Mouse (Mus musculus): ENCODE data around the gene Nceh1. TPM values are rescaled to one million over a fixed set of nuclear protein-coding genes. Genes with fewer than 3 reads are reported as not detected.

Nceh1 gene
- total and polyA plus RNA-seq, 2 experiments: 8.9 to 32.5 TPM

DNA sequence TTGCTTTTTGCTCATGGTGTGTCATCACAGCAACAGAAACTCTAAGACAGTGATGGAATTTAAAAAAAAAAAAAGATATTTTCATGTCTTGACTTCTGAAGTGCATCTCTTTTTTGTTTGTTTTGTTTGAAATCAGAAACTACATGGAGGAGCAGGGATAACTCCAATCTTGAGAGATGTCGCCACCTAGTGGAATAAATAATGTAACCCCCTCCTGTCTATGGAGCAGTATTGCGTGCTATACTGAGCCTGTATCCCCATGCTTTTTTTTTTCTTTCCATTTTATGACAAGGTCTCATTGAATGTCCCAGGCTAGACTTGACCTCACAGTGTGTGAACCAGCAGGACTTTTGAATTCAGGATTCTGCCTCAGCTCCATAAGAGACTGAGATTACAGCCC, 54.5 kb downstream of the Nceh1 start:
- 7% methylated on average over 2 of the region's 2 CpGs for WGBS
- no peak overlapping the region for H3K9ac ChIP-seq (ENCODE audit: low read depth, low read length)
- TF ChIP-seq CTCF (IDR thresholded peaks at IDR 0.05; ENCODE audit: low read depth, low read length) (peak; percentile 60), POLR2A (IDR thresholded peaks at IDR 0.05; ENCODE audit: extremely low read depth, insufficient read depth, low read length) (no peak)
- H3K27me3 ChIP-seq (ENCODE audit: control insufficient read depth, insufficient read depth, low read length): no peaks in the 10 kb centered on the region
- DNase-seq (ENCODE audit: extremely low read depth, low read depth, low spot score): peak; percentile 66
- no peak overlapping the region for H3K4me3 ChIP-seq (ENCODE audit: insufficient read depth, low read depth, low read length)
- no peaks in the 10 kb centered on the region; the same call in 1 of the 2 replicates for H3K79me2 ChIP-seq (ENCODE audit: control insufficient read depth, insufficient read depth, low read length)
- peaks cover 12% of the 10 kb centered on the region for H3K4me1 ChIP-seq (ENCODE audit: control insufficient read depth, insufficient read depth, low read length)
- H3K36me3 ChIP-seq (ENCODE audit: control insufficient read depth, insufficient read depth, low read length): peaks cover 22% of the 10 kb centered on the region; the same call in 1 of the 2 replicates
- H3K27ac ChIP-seq (replicated peaks; ENCODE audit: insufficient read depth, low read depth, low read length): no peak overlapping the region

DNA sequence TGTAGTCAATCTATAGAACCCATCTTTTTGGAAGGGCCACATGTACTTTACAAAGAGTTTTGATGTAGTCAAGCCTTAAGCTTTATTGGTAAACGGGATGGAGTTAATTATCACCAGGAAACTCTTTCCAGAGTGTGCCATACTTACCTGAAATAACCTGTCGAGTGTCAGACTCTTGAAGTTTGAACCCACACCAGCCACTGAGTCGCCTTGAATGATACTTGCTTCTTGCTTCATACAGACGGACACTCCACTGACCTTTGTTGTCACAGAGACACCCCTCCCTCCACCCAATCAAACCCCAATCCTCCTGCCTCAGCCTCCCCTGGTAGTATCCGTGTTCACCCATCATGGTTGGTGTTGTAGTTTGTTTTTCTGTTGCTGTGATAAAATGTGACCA, 55.8 kb downstream of the Nceh1 start:
- Histone ChIP-seq H3K79me2 (ENCODE audit: control insufficient read depth, insufficient read depth, low read length) (no peaks in the 10 kb centered on the region; the same call in 1 of the 2 replicates), H3K27me3 (ENCODE audit: control insufficient read depth, insufficient read depth, low read length) (no peaks in the 10 kb centered on the region), H3K36me3 (ENCODE audit: control insufficient read depth, insufficient read depth, low read length) (peaks cover 29% of the 10 kb centered on the region), H3K9ac (ENCODE audit: low read depth, low read length) (no peak overlapping the region), H3K4me1 (ENCODE audit: control insufficient read depth, insufficient read depth, low read length) (peaks cover 4% of the 10 kb centered on the region), H3K4me3 (ENCODE audit: insufficient read depth, low read depth, low read length) (no peak overlapping the region), H3K27ac (replicated peaks; ENCODE audit: insufficient read depth, low read depth, low read length) (no peak overlapping the region)
- no peak for TF ChIP-seq POLR2A (IDR thresholded peaks at IDR 0.05; ENCODE audit: extremely low read depth, insufficient read depth, low read length)
- no peak for TF ChIP-seq CTCF (IDR thresholded peaks at IDR 0.05; ENCODE audit: low read depth, low read length)
- WGBS: 68% methylated on average over 5 of the region's 5 CpGs
- no peak for DNase-seq (ENCODE audit: extremely low read depth, low read depth, low spot score)

DNA sequence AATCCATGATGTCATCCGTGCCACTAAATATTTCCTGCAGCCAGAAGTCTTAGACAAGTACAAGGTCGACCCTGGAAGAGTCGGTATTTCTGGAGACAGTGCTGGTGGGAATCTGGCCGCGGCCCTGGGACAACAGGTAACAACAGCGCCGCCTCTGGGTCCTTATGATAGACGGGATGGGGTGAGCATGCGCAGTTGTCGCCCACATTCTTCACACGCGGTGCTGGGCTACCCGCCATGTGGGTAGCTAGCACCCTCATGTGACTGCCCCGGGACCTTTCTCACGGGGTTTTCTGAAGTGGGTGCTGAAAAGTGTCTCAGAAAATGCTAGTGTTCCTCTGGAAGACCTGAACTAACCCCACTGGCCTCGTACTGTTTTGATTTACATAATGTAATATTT, 56.8 kb downstream of the Nceh1 start:
- Histone ChIP-seq H3K27me3 (ENCODE audit: control insufficient read depth, insufficient read depth, low read length) (no peaks in the 10 kb centered on the region), H3K9ac (ENCODE audit: low read depth, low read length) (no peak overlapping the region), H3K4me3 (ENCODE audit: insufficient read depth, low read depth, low read length) (no peak overlapping the region), H3K4me1 (ENCODE audit: control insufficient read depth, insufficient read depth, low read length) (no peaks in the 10 kb centered on the region; the same call in 1 of the 2 replicates), H3K27ac (replicated peaks; ENCODE audit: insufficient read depth, low read depth, low read length) (no peak overlapping the region), H3K79me2 (ENCODE audit: control insufficient read depth, insufficient read depth, low read length) (no peaks in the 10 kb centered on the region; the same call in 1 of the 2 replicates), H3K36me3 (ENCODE audit: control insufficient read depth, insufficient read depth, low read length) (peaks cover 37% of the 10 kb centered on the region)
- WGBS: 92% methylated on average over 16 of the region's 16 CpGs
- DNase-seq (ENCODE audit: extremely low read depth, low read depth, low spot score): no peak
- TF ChIP-seq CTCF (IDR thresholded peaks at IDR 0.05; ENCODE audit: low read depth, low read length) (no peak), POLR2A (IDR thresholded peaks at IDR 0.05; ENCODE audit: extremely low read depth, insufficient read depth, low read length) (no peak)

DNA sequence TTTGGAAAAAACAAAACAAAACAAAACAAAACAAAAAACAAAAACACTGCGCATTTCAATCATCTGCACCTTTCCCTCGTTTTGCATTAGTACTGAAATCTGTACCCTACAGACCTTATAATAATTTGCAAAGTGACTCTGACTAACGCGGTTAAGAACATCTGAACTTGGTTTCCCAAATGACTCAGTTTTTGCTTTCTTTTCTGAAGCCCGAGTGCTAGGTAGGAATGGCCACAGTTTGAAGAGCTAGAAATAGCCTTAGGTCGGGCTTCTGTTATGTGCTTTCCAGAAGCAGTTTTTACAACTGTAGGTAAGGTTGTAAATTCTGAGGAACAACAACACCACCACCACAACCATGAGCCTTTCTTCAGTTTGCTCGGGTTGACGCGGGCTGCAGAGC, 59.1 kb downstream of the Nceh1 start:
- Histone ChIP-seq H3K27ac (replicated peaks; ENCODE audit: insufficient read depth, low read depth, low read length) (no peak overlapping the region), H3K4me3 (ENCODE audit: insufficient read depth, low read depth, low read length) (no peak overlapping the region), H3K36me3 (ENCODE audit: control insufficient read depth, insufficient read depth, low read length) (peaks cover 38% of the 10 kb centered on the region), H3K9ac (ENCODE audit: low read depth, low read length) (no peak overlapping the region), H3K4me1 (ENCODE audit: control insufficient read depth, insufficient read depth, low read length) (no peaks in the 10 kb centered on the region), H3K79me2 (ENCODE audit: control insufficient read depth, insufficient read depth, low read length) (no peaks in the 10 kb centered on the region; the same call in 1 of the 2 replicates), H3K27me3 (ENCODE audit: control insufficient read depth, insufficient read depth, low read length) (no peaks in the 10 kb centered on the region)
- DNase-seq (ENCODE audit: extremely low read depth, low read depth, low spot score): no peak
- TF ChIP-seq POLR2A (IDR thresholded peaks at IDR 0.05; ENCODE audit: extremely low read depth, insufficient read depth, low read length) (no peak), CTCF (IDR thresholded peaks at IDR 0.05; ENCODE audit: low read depth, low read length) (no peak)
- 93% methylated on average over 9 of the region's 9 CpGs for WGBS

DNA sequence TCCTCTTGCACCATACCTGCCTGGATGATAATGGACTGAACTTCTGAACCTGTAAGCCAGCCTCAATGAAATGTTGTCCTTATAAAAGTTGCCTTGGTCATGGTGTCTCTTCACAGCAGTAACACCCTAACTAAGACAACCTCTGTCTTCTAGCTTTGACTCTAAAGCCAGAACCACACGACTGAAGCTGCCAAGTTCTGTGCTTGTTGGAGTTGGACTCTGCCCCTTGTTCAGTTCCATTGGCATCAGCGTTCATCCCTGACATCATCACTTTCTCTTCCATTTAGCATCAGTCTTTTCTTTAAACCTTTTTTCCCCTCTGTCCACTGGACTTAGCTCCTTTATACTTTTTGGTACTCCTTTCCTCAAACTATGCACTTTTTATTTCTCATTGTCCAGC, 63.4 kb downstream of the Nceh1 start:
- Histone ChIP-seq H3K4me3 (ENCODE audit: insufficient read depth, low read depth, low read length) (no peak overlapping the region), H3K27ac (replicated peaks; ENCODE audit: insufficient read depth, low read depth, low read length) (no peak overlapping the region), H3K36me3 (ENCODE audit: control insufficient read depth, insufficient read depth, low read length) (peaks cover 26% of the 10 kb centered on the region), H3K4me1 (ENCODE audit: control insufficient read depth, insufficient read depth, low read length) (no peaks in the 10 kb centered on the region), H3K27me3 (ENCODE audit: control insufficient read depth, insufficient read depth, low read length) (no peaks in the 10 kb centered on the region), H3K79me2 (ENCODE audit: control insufficient read depth, insufficient read depth, low read length) (no peaks in the 10 kb centered on the region), H3K9ac (ENCODE audit: low read depth, low read length) (no peak overlapping the region)
- TF ChIP-seq POLR2A (IDR thresholded peaks at IDR 0.05; ENCODE audit: extremely low read depth, insufficient read depth, low read length) (no peak), CTCF (IDR thresholded peaks at IDR 0.05; ENCODE audit: low read depth, low read length) (no peak)
- WGBS: 24% methylated on average over 2 of the region's 2 CpGs
- peak; percentile 81 for DNase-seq (ENCODE audit: extremely low read depth, low read depth, low spot score)

DNA sequence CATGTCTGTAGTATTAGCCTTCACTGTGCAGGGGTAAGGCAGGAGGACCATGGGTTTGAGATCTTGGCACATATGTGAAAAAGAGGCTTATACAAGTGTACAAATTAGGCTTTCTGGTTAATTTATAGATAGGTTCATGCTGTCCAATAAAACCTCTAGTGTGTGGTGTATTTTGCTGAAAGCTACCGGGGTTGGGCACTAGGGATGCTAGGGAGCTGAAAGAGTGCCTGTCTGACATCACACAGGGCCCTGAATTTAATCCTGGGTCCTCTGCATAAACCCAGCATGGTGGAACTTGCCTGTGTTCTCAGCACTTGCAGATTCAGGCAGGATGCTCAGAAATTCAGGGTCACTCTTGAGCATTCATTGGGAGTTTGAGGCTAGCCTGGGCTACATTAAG, 65.0 kb downstream of the Nceh1 start:
- Histone ChIP-seq H3K27me3 (ENCODE audit: control insufficient read depth, insufficient read depth, low read length) (no peaks in the 10 kb centered on the region), H3K9ac (ENCODE audit: low read depth, low read length) (no peak overlapping the region), H3K27ac (replicated peaks; ENCODE audit: insufficient read depth, low read depth, low read length) (no peak overlapping the region), H3K4me3 (ENCODE audit: insufficient read depth, low read depth, low read length) (no peak overlapping the region), H3K4me1 (ENCODE audit: control insufficient read depth, insufficient read depth, low read length) (no peaks in the 10 kb centered on the region), H3K36me3 (ENCODE audit: control insufficient read depth, insufficient read depth, low read length) (peaks cover 13% of the 10 kb centered on the region), H3K79me2 (ENCODE audit: control insufficient read depth, insufficient read depth, low read length) (no peaks in the 10 kb centered on the region)
- no peak for TF ChIP-seq CTCF (IDR thresholded peaks at IDR 0.05; ENCODE audit: low read depth, low read length)
- no peak for TF ChIP-seq POLR2A (IDR thresholded peaks at IDR 0.05; ENCODE audit: extremely low read depth, insufficient read depth, low read length)
- 85% methylated on average over 1 of the region's 1 CpGs for WGBS
- DNase-seq (ENCODE audit: extremely low read depth, low read depth, low spot score): no peak
